Mouse (Mus musculus) brain, adult 2 months (tissue): Measurements from ENCODE around the gene Slc39a11.

Experiments
- DNase-seq: peaks from one replicate; pipeline ENCODE4 v3.0.0; 2011; ENCODE audit warnings: low read depth, low spot score

Gene Slc39a11

GRCm38 (mm10) chr11:113417948-113418347 lies 231.9 kb downstream of the Slc39a11 start:
- DNase-seq, result no peak

DNA sequence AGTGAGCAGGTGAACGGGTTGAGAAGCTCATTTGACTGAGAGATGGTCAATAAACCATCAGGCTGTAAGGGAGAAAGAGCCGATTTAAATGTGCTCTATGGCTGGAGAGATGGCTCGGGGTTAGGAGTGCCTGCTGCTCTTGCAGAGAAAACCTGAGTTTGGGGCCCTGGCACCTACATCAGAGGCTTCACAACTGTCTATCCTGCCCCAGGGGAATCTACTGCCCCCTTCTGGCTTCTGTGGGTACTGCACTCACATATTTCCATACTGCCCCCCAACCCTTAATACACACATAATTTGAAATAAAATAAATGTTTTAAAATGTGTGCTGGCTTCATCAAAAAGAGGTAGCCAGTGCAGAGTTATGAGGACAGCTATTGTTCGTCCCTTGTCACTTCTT lies 237.3 kb downstream of the Slc39a11 start:
- DNase-seq, result no peak

- no peak for DNase-seq
These were observed 238.1 kb downstream of the Slc39a11 start for GRCm38 (mm10) chr11:113411798-113412197.

- no peak for DNase-seq
These were observed 240.8 kb downstream of the Slc39a11 start for GRCm38 (mm10) chr11:113409121-113409520.

DNA sequence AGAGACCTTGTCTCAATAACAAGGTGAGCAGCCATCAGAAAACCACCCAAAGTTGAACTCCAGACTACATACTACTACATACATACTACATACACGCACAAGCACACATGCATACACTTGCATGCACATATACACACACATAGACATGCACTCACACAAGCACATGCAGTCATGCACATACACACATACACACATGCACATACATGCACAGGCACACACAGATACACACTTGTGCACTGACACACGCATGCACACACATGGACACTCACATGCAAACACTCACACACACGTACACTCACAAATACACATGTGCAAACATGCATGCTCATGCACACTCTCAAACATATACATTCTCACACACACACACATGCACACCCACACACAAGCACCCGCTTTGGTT lies 242.4 kb downstream of the Slc39a11 start:
- no peak for DNase-seq

GRCm38 (mm10) chr11:113400868-113401267 lies 249.0 kb downstream of the Slc39a11 start:
- no peak for DNase-seq

- no peak for DNase-seq
These were observed 250.3 kb downstream of the Slc39a11 start for GRCm38 (mm10) chr11:113399601-113400000.

- no peak for DNase-seq
These were observed 252.5 kb downstream of the Slc39a11 start for GRCm38 (mm10) chr11:113397394-113397793.

DNA sequence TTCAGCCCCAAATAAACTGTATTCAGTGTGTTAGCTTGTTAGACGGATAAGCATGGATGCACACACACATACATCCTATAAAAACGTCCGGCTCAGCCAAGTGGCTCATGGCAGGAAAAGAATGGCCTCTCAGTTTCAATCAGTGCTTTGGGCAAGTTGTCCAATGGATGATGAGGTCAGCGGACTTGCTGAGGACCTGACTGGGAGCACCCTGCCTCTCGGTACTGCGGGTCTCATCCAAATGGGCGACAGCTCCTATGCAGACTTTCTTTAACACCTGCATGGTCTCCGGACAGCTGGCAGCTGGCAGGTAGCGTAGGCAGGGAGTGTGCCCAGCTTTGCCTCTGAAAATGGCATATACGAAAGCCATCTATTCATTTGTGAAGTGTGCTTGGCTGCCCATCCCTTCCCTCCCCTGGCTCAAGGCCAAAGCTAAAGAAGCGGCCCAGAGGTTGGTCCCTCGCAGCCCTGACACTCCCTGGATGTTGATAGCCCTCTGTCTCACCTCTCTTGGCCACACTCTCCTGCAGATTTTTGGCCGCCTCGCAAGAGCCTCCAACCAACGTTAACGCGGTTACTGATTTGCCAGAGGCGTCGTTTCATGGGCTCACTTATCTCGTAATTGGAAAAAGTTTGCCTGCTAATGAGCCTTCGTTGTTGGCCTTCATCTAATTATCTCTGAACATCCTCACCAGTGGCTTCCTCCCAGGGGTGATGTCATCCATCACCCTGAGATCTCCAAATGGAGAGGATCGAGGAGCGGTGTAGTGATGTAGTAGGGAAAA lies 256.3 kb downstream of the Slc39a11 start:
- no peak for DNase-seq

GRCm38 (mm10) chr11:113391664-113392063 lies 258.2 kb downstream of the Slc39a11 start:
- peak; percentile 57 for DNase-seq

DNA sequence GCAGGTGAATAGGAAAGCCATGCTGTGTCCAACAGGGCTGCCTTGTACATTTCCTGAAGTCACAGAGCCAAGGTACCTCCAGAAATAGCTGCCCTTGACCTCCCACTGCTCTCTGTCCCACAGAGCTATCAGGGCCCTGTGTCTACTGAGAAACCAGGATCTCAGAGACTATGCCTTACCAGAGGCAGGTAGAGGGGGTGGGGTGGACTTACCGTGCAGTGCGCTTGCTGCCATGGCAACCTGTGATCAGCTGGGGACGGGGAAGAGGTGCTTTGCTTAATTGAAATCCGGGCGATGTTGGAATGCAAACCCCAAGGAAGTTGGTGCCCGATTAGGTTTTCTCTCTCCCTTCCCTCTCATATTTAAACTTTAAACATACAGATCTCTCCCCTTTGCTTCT lies 260.2 kb downstream of the Slc39a11 start:
- peak; percentile 71 for DNase-seq

DNA sequence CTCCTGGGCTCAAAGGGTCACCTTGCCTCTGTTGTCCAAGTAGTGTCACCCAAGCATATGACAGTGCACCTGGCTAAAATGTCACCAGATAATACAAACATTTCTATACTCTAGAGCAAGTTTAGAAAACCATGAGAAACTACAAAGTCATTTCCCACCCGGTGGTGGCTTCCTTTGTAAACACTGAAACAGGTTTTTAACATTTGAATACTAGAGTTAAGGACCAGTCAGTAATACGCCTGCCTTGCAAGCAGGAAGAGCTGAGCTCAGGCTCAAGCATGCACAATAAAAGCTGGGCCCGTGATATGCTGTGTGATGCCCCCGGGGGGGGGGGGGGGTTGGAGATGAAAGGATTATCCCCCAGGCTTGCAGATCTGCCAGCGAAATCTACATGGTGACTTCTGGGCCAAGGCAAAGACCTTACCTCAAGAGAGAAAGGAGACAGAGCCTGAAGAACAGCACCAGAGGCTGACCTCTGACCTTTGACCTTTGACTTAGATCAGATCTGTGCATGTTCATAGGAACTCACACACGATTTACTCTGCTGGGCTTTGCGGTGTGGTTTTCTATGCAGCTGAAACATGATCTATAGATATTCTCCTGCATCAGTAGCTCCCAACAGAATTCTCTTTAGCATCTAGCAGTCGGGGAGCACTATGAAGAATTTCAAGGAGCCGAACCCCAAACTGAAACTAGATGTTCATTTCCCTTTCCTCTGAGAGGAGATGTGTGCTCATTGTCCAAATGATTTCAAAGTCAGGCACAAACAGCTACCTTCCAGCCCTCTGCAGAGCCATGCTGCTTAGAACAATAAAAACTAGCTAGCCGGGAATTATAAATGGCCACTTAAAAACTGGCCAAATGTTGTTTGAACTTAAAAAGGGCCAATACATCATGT lies 267.0 kb downstream of the Slc39a11 start:
- no peak for DNase-seq

DNA sequence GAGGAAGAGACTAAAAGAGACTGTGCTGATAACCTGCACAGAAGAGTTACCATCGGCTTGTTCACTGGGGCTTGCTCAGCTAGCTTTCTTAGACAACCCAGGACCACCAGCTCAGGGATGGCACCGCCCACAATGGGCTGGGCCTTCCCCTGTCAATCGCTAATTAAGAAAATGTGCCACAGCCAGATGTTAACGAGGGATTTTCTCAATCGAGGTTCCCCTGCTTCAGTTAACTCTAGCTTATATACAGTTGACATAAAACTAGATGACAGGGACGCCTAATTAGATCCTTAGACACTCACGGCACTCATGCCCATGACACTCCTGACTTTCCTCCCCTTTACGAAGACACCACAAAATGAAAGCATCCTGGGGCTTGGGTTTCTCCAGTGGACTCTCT lies 268.3 kb downstream of the Slc39a11 start:
- no peak for DNase-seq

- DNase-seq, result no peak
These were observed 271.0 kb downstream of the Slc39a11 start for GRCm38 (mm10) chr11:113378867-113379266.

GRCm38 (mm10) chr11:113376066-113376465 lies 273.8 kb downstream of the Slc39a11 start:
- no peak for DNase-seq

DNA sequence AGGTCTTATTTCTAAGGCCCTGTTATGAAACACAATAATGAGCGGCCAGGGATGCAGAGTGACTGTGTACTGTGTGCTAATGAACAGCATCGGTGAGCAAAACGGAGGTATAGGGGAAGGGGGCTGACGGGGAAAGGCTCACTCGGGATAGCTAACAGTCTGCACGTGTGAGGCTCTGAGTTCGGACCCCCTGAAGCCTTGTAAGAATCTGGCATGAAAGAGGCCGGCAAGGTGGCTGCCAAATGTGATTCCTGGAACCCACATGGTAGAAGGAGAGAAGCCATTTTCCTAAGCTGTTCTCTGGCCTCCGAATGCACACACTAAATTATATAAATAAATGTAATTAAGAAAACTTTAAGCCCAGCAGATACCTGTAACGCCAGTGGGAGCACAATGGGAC lies 276.0 kb downstream of the Slc39a11 start:
- DNase-seq, result no peak

DNA sequence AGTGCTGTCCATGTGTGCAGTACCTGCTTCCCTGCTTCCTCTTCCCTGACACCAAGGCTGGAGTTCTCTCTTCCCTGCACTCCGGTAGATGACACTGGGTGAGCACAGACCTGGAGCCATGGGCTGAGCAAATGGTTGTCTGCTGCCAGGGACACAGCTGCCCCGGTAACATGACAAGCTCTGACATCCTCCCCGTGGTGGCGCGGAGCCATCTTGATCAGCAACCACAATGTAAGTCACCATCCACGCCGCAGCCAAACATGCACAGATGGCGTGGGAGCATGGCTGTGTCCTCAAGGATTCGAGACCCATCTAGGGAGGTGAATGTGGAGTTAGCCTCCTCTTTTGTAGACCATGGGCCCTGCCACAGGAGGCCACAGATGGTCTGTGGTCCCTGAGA lies 276.5 kb downstream of the Slc39a11 start:
- DNase-seq, result no peak

GRCm38 (mm10) chr11:113368046-113368445 lies 281.8 kb downstream of the Slc39a11 start:
- no peak for DNase-seq

GRCm38 (mm10) chr11:113366257-113367030 lies 283.4 kb downstream of the Slc39a11 start:
- no peak for DNase-seq

GRCm38 (mm10) chr11:113363739-113364138 lies 286.1 kb downstream of the Slc39a11 start:
- DNase-seq, result no peak

DNA sequence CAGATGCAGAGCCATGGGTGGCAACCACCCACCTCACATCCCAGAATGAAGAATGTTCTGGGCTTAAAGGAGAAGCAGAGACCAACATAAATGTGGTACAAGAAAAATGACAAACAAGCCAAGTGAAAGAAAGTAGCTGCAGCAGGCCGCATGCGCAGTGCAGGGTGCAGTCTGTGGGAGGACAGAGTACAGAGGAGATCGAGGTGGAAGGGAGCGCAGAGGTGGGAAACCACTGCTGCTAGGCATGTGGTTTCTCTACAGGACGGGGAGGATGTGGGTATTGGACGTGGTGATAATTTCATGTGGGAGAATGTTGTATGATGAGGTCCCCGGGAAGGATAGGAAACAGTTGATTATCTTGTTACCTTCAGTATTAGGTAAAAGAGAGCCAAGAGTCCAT lies 287.3 kb downstream of the Slc39a11 start:
- no peak for DNase-seq
